Mouse (Mus musculus): Measurements from ENCODE around the gene Slc4a5. TPM values are rescaled to one million over a fixed set of nuclear protein-coding genes. Genes with fewer than 3 reads are reported as not detected.

Gene Slc4a5
- 0.16 and 0.47 TPM in 2 replicates for polyA plus RNA-seq (2014; fragmentation: Nextera tagmentation; extraction: Ambion mirVana)

DNA sequence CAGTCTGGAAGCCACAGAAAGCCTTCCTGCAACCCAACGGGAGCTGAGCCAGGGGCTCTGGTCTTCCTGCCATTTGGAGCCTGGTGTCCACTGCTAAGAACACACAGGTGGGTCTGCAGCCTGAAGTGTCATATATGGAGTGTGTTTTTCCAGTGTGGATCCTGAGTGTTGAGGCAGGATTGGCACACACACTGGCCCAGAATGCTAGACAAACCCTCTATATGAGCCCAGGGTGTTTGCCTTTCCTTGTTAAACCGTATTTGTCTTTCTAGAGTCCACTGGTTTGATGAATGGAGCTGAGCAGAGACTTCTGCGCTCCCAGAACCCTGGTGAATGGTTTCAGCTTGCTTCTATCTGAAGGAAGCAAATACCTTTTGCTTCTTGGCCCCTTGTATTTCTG lies at the start of gene Slc4a5:
TSS of gene Slc4a5 (plus strand) at position 15 of the 400 bp plus-strand sequence.
- no peak for ATAC-seq (ENCODE audit: insufficient number of reproducible peaks, low FRiP score, low TSS enrichment, low read depth)
- WGBS: 87% methylated on average over 3 of the region's 3 CpGs

DNA sequence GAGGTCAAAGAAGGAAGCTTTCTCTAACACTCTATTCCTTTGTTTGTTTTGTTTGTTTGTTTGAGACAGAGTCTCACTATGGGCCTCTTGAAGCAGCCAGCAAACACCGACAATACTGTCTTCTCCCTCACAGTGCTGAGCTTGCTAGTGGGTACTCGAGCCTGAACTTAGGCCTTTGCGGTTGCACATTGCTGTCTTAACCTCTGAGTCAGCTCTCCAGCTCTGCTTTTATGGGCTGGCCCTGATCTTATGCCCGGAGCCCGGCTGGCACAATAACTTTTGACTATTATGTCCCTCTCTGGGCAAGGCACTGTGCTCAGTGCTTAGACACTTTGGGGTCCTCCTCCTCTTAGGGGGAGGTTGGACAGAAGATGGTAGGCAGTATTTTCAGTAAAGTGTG lies 49.8 kb upstream of the Slc4a5 start:
- no peaks in the 10 kb centered on the region for H3K36me3 ChIP-seq (ENCODE audit: control insufficient read depth, insufficient read depth, low read length)
- no peak for ATAC-seq (ENCODE audit: insufficient number of reproducible peaks, low FRiP score, low TSS enrichment, low read depth)
- no peak for DNase-seq (ENCODE audit: low spot score)
- no peak overlapping the region for H3K4me3 ChIP-seq (ENCODE audit: low read depth, low read length)
- no peak overlapping the region for H3K27ac ChIP-seq (replicated peaks; ENCODE audit: low read depth, low read length)
- 84% methylated on average over 5 of the region's 5 CpGs for WGBS
- H3K27me3 ChIP-seq (ENCODE audit: control insufficient read depth, insufficient read depth, low read length): no peaks in the 10 kb centered on the region
- no peaks in the 10 kb centered on the region for H3K9me3 ChIP-seq (ENCODE audit: control insufficient read depth, low read length)
- no peak overlapping the region for H3K9ac ChIP-seq (ENCODE audit: low read length)
- no peak overlapping the region for H3K4me2 ChIP-seq (ENCODE audit: low read depth, severe bottlenecking)
- H3K4me1 ChIP-seq (ENCODE audit: control insufficient read depth, insufficient read depth, low read length): peaks cover 11% of the 10 kb centered on the region; the same call in 1 of the 2 replicates

More for the DNA sequence above, at the start of gene Slc4a5:
- H3K27me3 ChIP-seq (ENCODE audit: control insufficient read depth, insufficient read depth, low read length): no peaks in the 10 kb centered on the region
- no peak within 1 kb of the TSS for H3K4me2 ChIP-seq (ENCODE audit: low read depth, severe bottlenecking)
- no peaks in the 10 kb centered on the region for H3K9me3 ChIP-seq (ENCODE audit: control insufficient read depth, low read length)
- no peak for DNase-seq (ENCODE audit: low spot score)
- no peaks in the 10 kb centered on the region for H3K36me3 ChIP-seq (ENCODE audit: control insufficient read depth, insufficient read depth, low read length)
- H3K9ac ChIP-seq (ENCODE audit: low read length): no peak within 1 kb of the TSS
- H3K4me1 ChIP-seq (ENCODE audit: control insufficient read depth, insufficient read depth, low read length): no peaks in the 10 kb centered on the region
- no peak within 1 kb of the TSS for H3K27ac ChIP-seq (replicated peaks; ENCODE audit: low read depth, low read length)
- no peak within 1 kb of the TSS for H3K4me3 ChIP-seq (ENCODE audit: low read depth, low read length)

DNA sequence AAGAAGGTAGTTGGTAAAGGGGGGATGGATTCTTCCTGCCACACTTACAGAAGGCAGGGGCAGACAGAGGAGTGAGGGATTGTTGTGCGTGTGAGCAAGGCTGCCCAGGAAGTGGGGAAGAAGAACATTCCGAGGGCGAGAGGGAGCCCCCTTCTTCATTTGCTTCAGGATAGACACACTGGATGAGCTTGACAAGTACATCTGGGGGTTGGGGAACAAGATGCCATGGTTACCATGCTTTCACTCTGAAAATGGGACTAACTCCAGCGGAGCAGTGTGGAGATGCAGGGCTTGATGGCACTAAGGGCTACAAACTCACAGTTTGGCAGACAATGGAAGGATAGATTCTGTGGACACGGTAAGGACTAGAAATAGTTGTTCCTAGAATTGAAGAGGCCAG lies 48.6 kb upstream of the Slc4a5 start:
- H3K9me3 ChIP-seq (ENCODE audit: control insufficient read depth, low read length): no peaks in the 10 kb centered on the region
- no peak overlapping the region for H3K27ac ChIP-seq (replicated peaks; ENCODE audit: low read depth, low read length)
- no peaks in the 10 kb centered on the region for H3K36me3 ChIP-seq (ENCODE audit: control insufficient read depth, insufficient read depth, low read length)
- no peak overlapping the region for H3K9ac ChIP-seq (ENCODE audit: low read length)
- H3K4me3 ChIP-seq (ENCODE audit: low read depth, low read length): no peak overlapping the region
- H3K4me1 ChIP-seq (ENCODE audit: control insufficient read depth, insufficient read depth, low read length): peaks cover 9% of the 10 kb centered on the region; the same call in 1 of the 2 replicates
- no peak overlapping the region for H3K4me2 ChIP-seq (ENCODE audit: low read depth, severe bottlenecking)
- WGBS: 82% methylated on average over 5 of the region's 5 CpGs
- no peaks in the 10 kb centered on the region for H3K27me3 ChIP-seq (ENCODE audit: control insufficient read depth, insufficient read depth, low read length)
- DNase-seq (ENCODE audit: low spot score) (no peak), ATAC-seq (ENCODE audit: insufficient number of reproducible peaks, low FRiP score, low TSS enrichment, low read depth) (no peak)

GRCm38 (mm10) chr6:83172240-83172920 lies 47.2 kb upstream of the Slc4a5 start:
- Histone ChIP-seq H3K4me1 (ENCODE audit: control insufficient read depth, insufficient read depth, low read length) (no peaks in the 10 kb centered on the region), H3K27ac (replicated peaks; ENCODE audit: low read depth, low read length) (no peak overlapping the region), H3K4me3 (ENCODE audit: low read depth, low read length) (no peak overlapping the region), H3K27me3 (ENCODE audit: control insufficient read depth, insufficient read depth, low read length) (no peaks in the 10 kb centered on the region), H3K9ac (ENCODE audit: low read length) (no peak overlapping the region), H3K9me3 (ENCODE audit: control insufficient read depth, low read length) (no peaks in the 10 kb centered on the region), H3K4me2 (ENCODE audit: low read depth, severe bottlenecking) (no peak overlapping the region), H3K36me3 (ENCODE audit: control insufficient read depth, insufficient read depth, low read length) (no peaks in the 10 kb centered on the region)
- DNase-seq (ENCODE audit: low spot score) (no peak), ATAC-seq (ENCODE audit: insufficient number of reproducible peaks, low FRiP score, low TSS enrichment, low read depth) (no peak)
- 69% methylated on average over 9 of the region's 9 CpGs for WGBS

DNA sequence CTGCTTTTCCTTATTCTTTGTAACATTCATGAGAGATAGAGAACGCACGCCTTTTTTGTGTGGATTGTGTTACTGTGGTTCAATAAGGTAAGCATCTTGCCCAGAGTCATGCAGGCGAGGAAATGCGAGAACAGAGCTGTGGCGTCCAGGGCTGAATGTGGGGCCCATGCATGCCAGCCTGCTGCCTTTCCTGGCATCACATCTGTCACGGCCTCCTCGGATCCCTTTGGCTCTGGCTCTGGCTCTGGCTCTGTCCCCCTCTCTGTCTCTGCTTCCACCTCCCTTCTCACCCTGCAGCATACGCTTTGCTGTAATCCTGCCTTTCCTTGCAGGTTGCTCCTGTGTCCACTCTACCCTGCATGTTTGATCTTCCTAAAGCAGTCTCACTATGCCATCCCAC lies 43.6 kb upstream of the Slc4a5 start:
- H3K9ac ChIP-seq (ENCODE audit: low read length): no peak overlapping the region
- H3K4me2 ChIP-seq (ENCODE audit: low read depth, severe bottlenecking): no peak overlapping the region
- H3K4me3 ChIP-seq (ENCODE audit: low read depth, low read length): no peak overlapping the region
- no peaks in the 10 kb centered on the region for H3K9me3 ChIP-seq (ENCODE audit: control insufficient read depth, low read length)
- no peak overlapping the region for H3K27ac ChIP-seq (replicated peaks; ENCODE audit: low read depth, low read length)
- DNase-seq (ENCODE audit: low spot score): no peak
- WGBS: 86% methylated on average over 8 of the region's 8 CpGs
- H3K27me3 ChIP-seq (ENCODE audit: control insufficient read depth, insufficient read depth, low read length): no peaks in the 10 kb centered on the region
- H3K4me1 ChIP-seq (ENCODE audit: control insufficient read depth, insufficient read depth, low read length): peaks cover 8% of the 10 kb centered on the region; the same call in 1 of the 2 replicates
- ATAC-seq (ENCODE audit: insufficient number of reproducible peaks, low FRiP score, low TSS enrichment, low read depth): no peak
- H3K36me3 ChIP-seq (ENCODE audit: control insufficient read depth, insufficient read depth, low read length): no peaks in the 10 kb centered on the region

- 17% methylated on average over 12 of the region's 12 CpGs for WGBS
- 0 out of 2 replicates have a peak, but pooled peaks have one; percentile 45 for ATAC-seq (ENCODE audit: insufficient number of reproducible peaks, low FRiP score, low TSS enrichment, low read depth)
- H3K9ac ChIP-seq (ENCODE audit: low read length): peak overlapping the region; percentile 40; the same call in 1 of the 2 replicates
- DNase-seq (ENCODE audit: low spot score): peak; percentile 51
- peaks cover 3% of the 10 kb centered on the region; the same call in 1 of the 2 replicates for H3K36me3 ChIP-seq (ENCODE audit: control insufficient read depth, insufficient read depth, low read length)
- H3K9me3 ChIP-seq (ENCODE audit: control insufficient read depth, low read length): no peaks in the 10 kb centered on the region
- H3K27me3 ChIP-seq (ENCODE audit: control insufficient read depth, insufficient read depth, low read length): no peaks in the 10 kb centered on the region
- peak overlapping the region; percentile 19; the same call in 1 of the 2 replicates for H3K4me3 ChIP-seq (ENCODE audit: low read depth, low read length)
- no peak overlapping the region for H3K27ac ChIP-seq (replicated peaks; ENCODE audit: low read depth, low read length)
- peaks cover 8% of the 10 kb centered on the region; the same call in 1 of the 2 replicates for H3K4me1 ChIP-seq (ENCODE audit: control insufficient read depth, insufficient read depth, low read length)
- H3K4me2 ChIP-seq (ENCODE audit: low read depth, severe bottlenecking): peak overlapping the region; percentile 48
Observed at GRCm38 (mm10) chr6:83179390-83180117, 40.1 kb upstream of the Slc4a5 start.

GRCm38 (mm10) chr6:83180605-83181004 lies 39.0 kb upstream of the Slc4a5 start:
- ATAC-seq (ENCODE audit: insufficient number of reproducible peaks, low FRiP score, low TSS enrichment, low read depth): no peak
- WGBS: 75% methylated on average over 6 of the region's 6 CpGs

GRCm38 (mm10) chr6:83184858-83185435 lies 34.7 kb upstream of the Slc4a5 start:
- DNase-seq (ENCODE audit: low spot score) (no peak), ATAC-seq (ENCODE audit: insufficient number of reproducible peaks, low FRiP score, low TSS enrichment, low read depth) (no peak)
- Histone ChIP-seq H3K4me2 (ENCODE audit: low read depth, severe bottlenecking) (no peak overlapping the region; the same call in 1 of the 2 replicates), H3K9me3 (ENCODE audit: control insufficient read depth, low read length) (no peaks in the 10 kb centered on the region), H3K4me1 (ENCODE audit: control insufficient read depth, insufficient read depth, low read length) (peaks cover 23% of the 10 kb centered on the region), H3K27me3 (ENCODE audit: control insufficient read depth, insufficient read depth, low read length) (no peaks in the 10 kb centered on the region), H3K4me3 (ENCODE audit: low read depth, low read length) (no peak overlapping the region), H3K27ac (replicated peaks; ENCODE audit: low read depth, low read length) (no peak overlapping the region), H3K9ac (ENCODE audit: low read length) (no peak overlapping the region), H3K36me3 (ENCODE audit: control insufficient read depth, insufficient read depth, low read length) (peaks cover 5% of the 10 kb centered on the region; the same call in 1 of the 2 replicates)
- 92% methylated on average over 3 of the region's 3 CpGs for WGBS

More at GRCm38 (mm10) chr6:83180605-83181004, 39.0 kb upstream of the Slc4a5 start:
- no peak for DNase-seq (ENCODE audit: low spot score)
- no peaks in the 10 kb centered on the region for H3K27me3 ChIP-seq (ENCODE audit: control insufficient read depth, insufficient read depth, low read length)
- H3K27ac ChIP-seq (replicated peaks; ENCODE audit: low read depth, low read length): no peak overlapping the region
- peaks cover 11% of the 10 kb centered on the region for H3K4me1 ChIP-seq (ENCODE audit: control insufficient read depth, insufficient read depth, low read length)
- no peaks in the 10 kb centered on the region for H3K9me3 ChIP-seq (ENCODE audit: control insufficient read depth, low read length)
- H3K9ac ChIP-seq (ENCODE audit: low read length): no peak overlapping the region
- H3K4me2 ChIP-seq (ENCODE audit: low read depth, severe bottlenecking): no peak overlapping the region
- peaks cover 3% of the 10 kb centered on the region; the same call in 1 of the 2 replicates for H3K36me3 ChIP-seq (ENCODE audit: control insufficient read depth, insufficient read depth, low read length)
- no peak overlapping the region for H3K4me3 ChIP-seq (ENCODE audit: low read depth, low read length)
